Mouse (Mus musculus) bone marrow, adult 2 months (tissue): Measurements from ENCODE around the gene Ctdsp1. TPM values are rescaled to one million over a fixed set of nuclear protein-coding genes. Genes with fewer than 3 reads are reported as not detected.
A peak's percentile ranks its signal among the peaks of the same experiment; 100 is the strongest.

Experiments used
- H3K27ac ChIP-seq: fragments of 200-500 bp; 2 replicates; pipeline ENCODE4 v1.5.1; 2012; ENCODE audit warnings: low read depth, mild to moderate bottlenecking, control low read depth, inconsistent platforms, low read length; ENCODE audit not compliant: control insufficient read depth, poor library complexity, insufficient read depth
- H3K4me1 ChIP-seq: fragments of 200-500 bp; 2 replicates; pipeline ENCODE4 v1.6.1; 2011; ENCODE audit warnings: low read length; ENCODE audit not compliant: control insufficient read depth, insufficient read depth
- H3K4me3 ChIP-seq: fragments of 200-500 bp; replicated peaks from 2 replicates; pipeline ENCODE3; 2011; ENCODE audit warnings: mild to moderate bottlenecking, low read depth, low read length, control low read depth; ENCODE audit not compliant: control insufficient read depth
- CTCF ChIP-seq: fragments of 200-500 bp; IDR thresholded peaks from 2 replicates; pipeline ENCODE4 v1.5.1; 2011; ENCODE audit warnings: low read length, control low read depth; ENCODE audit not compliant: control insufficient read depth, insufficient read depth
- POLR2A ChIP-seq: fragments of 200-500 bp; IDR thresholded peaks from 2 replicates; pipeline ENCODE4 v1.6.1; 2011; ENCODE audit warnings: low read depth, mild to moderate bottlenecking, control low read depth, low read length, borderline replicate concordance; ENCODE audit not compliant: control insufficient read depth
- WGBS: fragments of 180-500 bp; shearing (Covaris S2); methylation state at CpG from one replicate; pipeline ENCODE4 v1.1.7; 2018; 5-methylcytosine and 5-hydroxymethylcytosine counted together
- polyA plus RNA-seq: library from polyadenylated mRNA; stranded (reverse); fragments of >200 nt; gene quantifications from 2 replicates; pipeline ENCODE4 v1.2.4, GENCODE M21; 2011; ENCODE audit warnings: low replicate concordance; ENCODE audit not compliant: missing spikeins, insufficient read depth, insufficient read length

The Ctdsp1 gene
- polyA plus RNA-seq, 1 experiment: 65.3 TPM

DNA sequence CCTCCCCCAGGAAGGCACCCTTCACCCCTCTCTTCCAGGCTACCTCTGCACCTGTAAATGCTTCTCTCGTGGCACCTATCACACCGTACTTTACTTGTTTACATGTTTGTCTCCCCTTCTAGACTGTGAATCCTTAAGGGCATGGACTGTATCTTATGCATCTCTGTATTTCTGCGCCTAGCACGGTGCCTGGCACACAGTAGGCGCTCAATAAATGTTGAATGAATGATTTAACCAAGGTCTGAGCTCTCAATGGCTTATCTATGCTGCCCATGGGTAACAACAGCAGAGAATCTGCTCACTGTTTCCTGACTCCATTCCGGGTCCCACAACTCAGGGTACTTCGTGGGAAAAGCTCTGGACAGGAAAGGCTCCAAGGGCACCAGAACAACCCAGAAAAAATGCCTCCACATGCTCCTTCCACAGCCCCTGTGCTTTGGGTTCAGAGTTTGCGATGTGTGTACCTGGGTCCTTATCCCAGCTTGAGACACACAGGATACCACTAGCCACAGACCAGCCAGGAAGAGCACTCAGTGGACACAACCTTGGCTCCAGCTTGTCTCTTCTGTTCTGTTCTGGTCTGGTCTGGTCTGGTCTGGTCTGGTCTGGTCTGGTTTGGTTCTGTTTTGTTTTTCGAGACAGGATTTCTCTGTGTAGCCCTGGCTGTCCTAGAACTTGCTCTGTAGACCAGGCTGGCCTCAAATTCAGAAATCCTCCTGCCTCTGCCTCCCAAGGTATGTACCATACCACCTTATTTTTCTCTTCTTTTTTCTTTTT is 37.7 kb upstream of the Ctdsp1 start:
- Histone ChIP-seq H3K27ac (no peak overlapping the region), H3K4me3 (no peak overlapping the region), H3K4me1 (no peaks in the 10 kb centered on the region)
- TF ChIP-seq CTCF: no peak
- no peak for TF ChIP-seq POLR2A
- WGBS: 81% methylated on average over 9 of the region's 9 CpGs

DNA sequence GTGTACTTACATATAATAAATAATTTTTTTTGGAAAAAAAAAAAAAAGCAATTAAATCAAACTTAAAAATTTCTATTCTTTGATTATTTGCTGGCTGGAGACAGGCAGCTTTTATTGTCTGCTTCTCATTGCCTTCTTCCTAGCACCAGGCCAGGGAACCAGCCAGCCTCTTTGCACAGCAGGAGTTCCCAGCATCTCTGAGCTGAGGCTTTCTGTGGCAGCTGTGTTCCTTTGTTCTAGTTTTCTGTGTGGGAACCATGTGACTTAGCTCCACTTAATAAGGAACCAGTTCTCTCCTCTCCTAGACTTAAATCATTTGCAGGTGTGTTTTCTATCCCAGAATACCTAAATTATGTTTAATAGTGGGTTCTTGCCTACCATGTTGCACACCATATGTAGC is 33.8 kb upstream of the Ctdsp1 start:
- no peak overlapping the region for H3K4me3 ChIP-seq
- TF ChIP-seq POLR2A (no peak), CTCF (no peak)

DNA sequence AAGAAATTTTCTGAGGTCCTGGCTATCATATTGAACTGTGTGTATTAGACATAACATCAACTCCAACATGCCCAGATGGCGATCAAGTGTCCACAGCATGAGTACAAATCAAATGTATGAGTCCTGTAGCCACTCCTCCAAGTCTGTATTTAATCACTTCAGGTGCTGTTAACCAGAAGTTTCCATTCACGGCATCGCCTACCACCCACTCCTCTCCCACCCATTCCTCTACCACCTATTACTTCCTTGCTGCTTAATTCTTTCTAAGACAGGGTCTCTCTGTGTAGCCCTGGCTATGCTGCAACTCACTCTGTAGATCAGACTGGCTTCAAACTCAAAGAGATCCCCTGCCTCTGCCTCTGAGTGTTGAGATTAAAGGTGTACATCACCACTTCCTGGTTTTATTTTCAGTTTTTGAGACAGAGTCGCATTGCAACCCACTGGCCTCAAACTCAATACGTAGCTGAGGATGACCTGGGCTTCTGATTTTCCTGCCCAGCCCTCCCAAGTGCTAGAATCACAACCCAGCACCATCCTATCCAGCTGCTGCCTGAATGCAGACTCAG is 31.3 kb upstream of the Ctdsp1 start:
- no peak for TF ChIP-seq CTCF
- TF ChIP-seq POLR2A: no peak
- Histone ChIP-seq H3K27ac (no peak overlapping the region), H3K4me3 (no peak overlapping the region), H3K4me1 (peaks cover 5% of the 10 kb centered on the region)
- 62% methylated on average over 5 of the region's 5 CpGs for WGBS

More for the DNA sequence above, 33.8 kb upstream of the Ctdsp1 start:
- Histone ChIP-seq H3K27ac (no peak overlapping the region), H3K4me1 (no peaks in the 10 kb centered on the region)

DNA sequence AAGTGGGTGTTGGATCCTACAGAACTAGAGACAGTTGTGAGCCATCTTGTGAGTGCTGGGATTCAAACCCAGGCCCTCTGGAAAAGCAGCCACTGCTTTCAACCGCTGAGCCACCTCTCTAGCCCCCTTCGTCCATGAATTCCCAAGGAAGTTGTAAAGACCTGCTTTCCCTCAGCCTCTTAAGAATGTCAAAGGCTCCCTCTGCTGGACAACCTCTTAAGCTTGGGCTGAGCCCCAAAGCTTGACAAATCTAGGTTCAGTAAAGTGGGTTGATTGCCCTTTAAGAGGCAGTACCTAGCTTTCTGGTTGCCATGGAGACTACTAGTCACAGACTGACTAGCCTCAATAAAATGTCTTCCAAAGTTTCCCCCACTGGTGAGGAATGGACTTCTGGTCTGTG is 29.5 kb upstream of the Ctdsp1 start, which contains the start of gene Catip:
Catip (plus strand) TSS at position 297 of the 400 bp plus-strand sequence.
- WGBS: 7% methylated on average over 2 of the region's 2 CpGs

DNA sequence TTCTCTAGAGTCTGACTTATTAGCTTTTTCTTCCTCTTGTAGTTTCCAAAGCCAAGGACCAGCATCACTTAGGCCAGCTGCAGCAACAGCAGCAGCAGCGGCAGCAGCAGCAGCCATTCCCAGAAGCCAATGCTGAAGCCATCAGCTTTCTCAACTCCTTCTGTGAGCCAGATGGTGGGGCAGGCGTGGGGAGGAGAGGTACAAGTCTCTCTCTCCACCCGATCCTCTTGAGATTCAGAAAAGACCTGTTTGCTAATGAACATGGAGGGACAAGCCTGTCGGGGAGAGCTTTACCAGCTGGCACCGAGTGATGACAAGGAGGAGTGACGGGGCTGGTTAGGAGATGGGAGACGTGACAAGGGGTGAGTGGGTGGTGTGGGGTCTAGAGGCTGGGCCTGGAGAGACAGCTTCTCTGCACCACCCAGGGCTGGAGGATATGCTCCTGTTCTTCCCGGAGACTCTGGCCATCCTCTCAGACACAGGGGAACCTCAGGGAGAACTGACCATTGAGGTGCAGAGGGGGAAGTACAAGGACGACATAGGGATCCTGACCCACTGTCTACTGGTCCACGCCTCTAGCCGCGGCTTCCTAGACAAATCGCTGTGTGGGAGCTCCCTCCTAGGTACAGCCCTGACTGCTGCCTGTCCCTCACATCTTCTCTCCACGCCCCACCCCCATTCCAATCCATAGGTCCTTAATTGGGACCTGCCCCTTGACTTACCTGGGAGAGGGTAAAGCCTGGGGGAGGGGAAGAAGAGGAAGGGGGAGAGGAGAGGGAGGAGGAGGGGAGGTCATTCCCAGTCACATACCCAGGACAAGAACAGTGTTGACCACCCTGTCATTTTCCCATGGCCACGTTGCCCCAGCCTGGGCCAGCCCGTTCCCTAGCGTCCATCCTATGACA is 28.7 kb upstream of the Ctdsp1 start:
- H3K4me1 ChIP-seq: peaks cover 5% of the 10 kb centered on the region
- H3K4me3 ChIP-seq: no peak overlapping the region
- 76% methylated on average over 17 of the region's 17 CpGs for WGBS
- TF ChIP-seq POLR2A (no peak), CTCF (no peak; the same call in 1 of the 2 replicates)
- no peak overlapping the region for H3K27ac ChIP-seq

More for the DNA sequence above, 29.5 kb upstream of the Ctdsp1 start, which contains the start of gene Catip:
- no peak within 1 kb of the TSS for H3K27ac ChIP-seq
- TF ChIP-seq CTCF (peak; percentile 46), POLR2A (no peak)
- peaks cover 5% of the 10 kb centered on the region for H3K4me1 ChIP-seq
- H3K4me3 ChIP-seq: no peak within 1 kb of the TSS

DNA sequence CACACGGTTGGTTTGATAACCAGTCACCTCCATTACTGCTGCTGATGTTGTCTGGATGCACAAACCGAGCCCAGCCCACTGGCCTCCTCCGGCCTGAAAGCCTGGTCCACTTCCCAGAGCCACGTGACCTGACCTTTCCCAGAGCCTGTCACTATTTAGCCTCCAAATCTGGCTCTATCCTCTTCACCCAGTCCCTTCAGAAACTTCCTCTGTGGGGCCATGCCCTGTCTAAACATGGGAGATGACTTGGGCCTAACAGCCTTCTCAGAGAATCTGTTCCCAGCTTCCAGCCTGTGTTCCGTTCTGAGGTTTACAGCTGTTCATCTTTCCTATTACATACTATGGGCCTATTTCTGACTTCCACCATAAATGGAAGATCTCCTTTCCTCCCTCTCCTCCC is 27.9 kb upstream of the Ctdsp1 start:
- no peak overlapping the region for H3K27ac ChIP-seq
- 66% methylated on average over 5 of the region's 5 CpGs for WGBS
- no peak for TF ChIP-seq POLR2A
- no peak for TF ChIP-seq CTCF
- no peak overlapping the region for H3K4me3 ChIP-seq
- peaks cover 5% of the 10 kb centered on the region for H3K4me1 ChIP-seq

DNA sequence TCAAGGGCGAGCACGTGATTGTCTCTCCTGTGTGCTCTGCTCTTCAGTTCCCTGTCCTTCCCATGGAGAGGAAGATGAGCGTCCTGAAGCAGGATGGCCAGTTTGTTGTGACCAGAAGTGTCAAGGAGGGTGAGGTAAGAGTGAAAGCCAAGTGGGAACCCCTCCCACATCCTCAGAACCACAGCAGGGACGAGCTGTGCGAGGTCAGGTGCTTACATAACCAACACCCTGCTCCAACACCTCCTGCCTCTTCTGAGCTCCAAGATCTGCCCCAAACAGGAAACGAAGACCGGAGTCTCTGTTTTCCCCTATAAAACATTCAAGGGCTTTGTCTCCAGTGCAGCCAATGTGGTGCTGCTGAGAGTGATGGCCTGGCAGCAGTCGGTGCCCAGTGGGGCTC is 27.0 kb upstream of the Ctdsp1 start:
- Histone ChIP-seq H3K27ac (no peak overlapping the region), H3K4me1 (peaks cover 7% of the 10 kb centered on the region), H3K4me3 (no peak overlapping the region)
- 17% methylated on average over 8 of the region's 8 CpGs for WGBS
- no peak for TF ChIP-seq CTCF
- no peak for TF ChIP-seq POLR2A
